In the genomic region with DNA sequence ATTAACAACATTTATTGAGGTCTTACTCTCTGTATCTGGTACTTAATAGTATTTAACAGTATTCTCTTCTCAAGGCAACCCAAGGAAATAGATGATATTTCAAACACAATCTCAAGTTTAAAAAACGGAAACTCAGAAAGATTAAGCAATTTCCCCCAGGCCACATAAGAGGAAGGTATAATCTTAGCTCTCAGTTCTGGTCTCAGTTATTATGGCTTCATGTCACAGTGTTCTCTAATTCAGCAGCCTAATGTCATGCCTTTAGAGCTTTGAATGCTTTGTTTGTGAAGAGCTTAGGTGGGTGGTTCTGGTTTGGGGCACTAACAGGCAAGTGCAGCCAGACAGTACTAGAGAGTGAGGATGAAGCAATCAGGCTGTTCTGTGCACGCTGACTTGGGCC, we compare ENCODE assay signal across 34 mouse cellular contexts. TPM values are rescaled to one million over a fixed set of nuclear protein-coding genes. Genes with fewer than 3 reads are reported as not detected.
DNase-seq lines count a peak whose midpoint lies in the region; ATAC-seq and TF ChIP-seq lines count a peak whose summit lies in the region.
"Had no signal": no experiment of that assay in that cellular context is flagged by ENCODE, and none has a peak within 500 bp of the region (broad histone marks: within the 10 kb centered on the region; RNA-seq: fewer than 3 reads in every experiment).

No protein-coding gene starts in this region.

- no peak for TF ChIP-seq CTCF in lung, postnatal 0 days (IDR thresholded peaks at IDR 0.05)
- TF ChIP-seq CTCF in bone marrow macrophage, adult 2 months (IDR thresholded peaks at IDR 0.05; ENCODE audit: low read depth, low read length): no peak

- no peak overlapping the region for H3K4me3 ChIP-seq in lung, postnatal 0 days (ENCODE audit: low read depth, low read length)
- no peak overlapping the region for H3K4me3 ChIP-seq in bone marrow macrophage, adult 2 months (ENCODE audit: insufficient read depth, low read length)
- no peak overlapping the region for H3K4me3 ChIP-seq in macrophage (ENCODE audit: inconsistent target)
- H3K4me3 ChIP-seq in forebrain, embryonic 14.5 days (ENCODE audit: low read depth, low read length): no peak overlapping the region
- H3K4me3 ChIP-seq: erythroblast, embryonic 14.5 days; forebrain, embryonic 12.5 days; gastrocnemius, adult 2 months; heart, embryonic 10.5 days; intestine, embryonic 15.5 days; limb, embryonic 15.5 days; midbrain, embryonic 12.5 days; neural tube, embryonic 12.5 days had no signal

- no peak overlapping the region for H3K27ac ChIP-seq in lung, postnatal 0 days (ENCODE audit: low read length)
- H3K27ac ChIP-seq in bone marrow macrophage, adult 2 months (ENCODE audit: insufficient read depth, low read depth, low read length): peak overlapping the region; percentile 71
- peak overlapping the region; percentile 65 for H3K27ac ChIP-seq in macrophage
- H3K27ac ChIP-seq in forebrain, embryonic 14.5 days (ENCODE audit: low read depth, low read length): no peak overlapping the region
- H3K27ac ChIP-seq: forebrain, embryonic 12.5 days; gastrocnemius, adult 2 months; heart, embryonic 10.5 days; intestine, embryonic 15.5 days; limb, embryonic 15.5 days; midbrain, embryonic 12.5 days; neural tube, embryonic 12.5 days had no signal

- WGBS in lung, postnatal 0 days: 78% methylated on average over 2 of the region's 2 CpGs
- 0% methylated on average over 2 of the region's 2 CpGs for WGBS in macrophage (ENCODE audit: missing documents)
- WGBS in forebrain, embryonic 14.5 days: 85% methylated on average over 2 of the region's 2 CpGs

- peak; percentile 20 for DNase-seq in lung, postnatal 0 days (ENCODE audit: low spot score)
- no peak for DNase-seq in lung, postnatal 25 days (ENCODE audit: low spot score)
- DNase-seq in natural killer cell, adult 2 months (ENCODE audit: low spot score in 2 of 2): no peak
- DNase-seq in adrenal gland, postnatal 14 days: no peak
- no peak for DNase-seq in forebrain, embryonic 14.5 days (ENCODE audit: low spot score)
- DNase-seq: adrenal gland, postnatal 10 days; cerebellum, adult 11 months; cerebellum, adult 9-11 months; gastrocnemius, adult 2 months; heart, postnatal 4 days; kidney, adult 8-10 months; kidney, postnatal 10 days; left cerebral cortex, postnatal 4 days; lung, embryonic 14.5 days; lung, postnatal 4 days; thymus, postnatal 14 days had no signal

- H3K36me3 ChIP-seq in lung, postnatal 0 days (ENCODE audit: insufficient read depth, low read length): no peaks in the 10 kb centered on the region
- H3K36me3 ChIP-seq in macrophage (ENCODE audit: inconsistent target): no peaks in the 10 kb centered on the region
- no peaks in the 10 kb centered on the region for H3K36me3 ChIP-seq in forebrain, embryonic 14.5 days (ENCODE audit: control insufficient read depth, insufficient read depth, low read length)
- H3K36me3 ChIP-seq: forebrain, embryonic 12.5 days; heart, embryonic 10.5 days; intestine, embryonic 15.5 days; limb, embryonic 15.5 days; midbrain, embryonic 12.5 days; neural tube, embryonic 12.5 days had no signal

- H3K9ac ChIP-seq in lung, postnatal 0 days (replicated peaks; ENCODE audit: low read depth): no peak overlapping the region
- H3K9ac ChIP-seq in forebrain, embryonic 14.5 days (ENCODE audit: low read length): no peak overlapping the region
- H3K9ac ChIP-seq: forebrain, embryonic 12.5 days; intestine, embryonic 15.5 days; limb, embryonic 15.5 days; lung, embryonic 14.5 days; midbrain, embryonic 12.5 days; neural tube, embryonic 12.5 days had no signal

- no peaks in the 10 kb centered on the region for H3K79me2 ChIP-seq in macrophage (ENCODE audit: inconsistent target)

- no peaks in the 10 kb centered on the region for H3K27me3 ChIP-seq in lung, postnatal 0 days (replicated peaks; ENCODE audit: insufficient read depth, low read length)
- no peaks in the 10 kb centered on the region for H3K27me3 ChIP-seq in forebrain, embryonic 14.5 days (replicated peaks; ENCODE audit: control insufficient read depth, insufficient read depth, low read length)
- H3K27me3 ChIP-seq: forebrain, embryonic 12.5 days; intestine, embryonic 15.5 days; limb, embryonic 15.5 days; midbrain, embryonic 12.5 days; neural tube, embryonic 12.5 days had no signal

- no peak for ATAC-seq in lung, postnatal 0 days
- ATAC-seq in forebrain, embryonic 14.5 days: no peak
- ATAC-seq: activated CD4-positive, CD25-positive, alpha-beta regulatory T cell, adult 4 months; hindbrain, embryonic 16.5 days; intestine, embryonic 15.5 days had no signal

- no peaks in the 10 kb centered on the region for H3K9me3 ChIP-seq in lung, postnatal 0 days (ENCODE audit: low read length)
- no peaks in the 10 kb centered on the region for H3K9me3 ChIP-seq in forebrain, embryonic 14.5 days (replicated peaks; ENCODE audit: control insufficient read depth, low read length)
- H3K9me3 ChIP-seq: forebrain, embryonic 12.5 days; heart, embryonic 10.5 days; intestine, embryonic 15.5 days; limb, embryonic 15.5 days; midbrain, embryonic 12.5 days; neural tube, embryonic 12.5 days had no signal

- no peak overlapping the region for H3K4me2 ChIP-seq in lung, postnatal 0 days (replicated peaks; ENCODE audit: low read depth, low read length)
- H3K4me2 ChIP-seq in forebrain, embryonic 14.5 days (ENCODE audit: low read length): no peak overlapping the region
- H3K4me2 ChIP-seq: forebrain, embryonic 12.5 days; intestine, embryonic 15.5 days; limb, embryonic 15.5 days; lung, embryonic 14.5 days; midbrain, embryonic 12.5 days; neural tube, embryonic 12.5 days had no signal

- H3K4me1 ChIP-seq in lung, postnatal 0 days (ENCODE audit: insufficient read depth, low read depth, low read length): no peaks in the 10 kb centered on the region
- H3K4me1 ChIP-seq in bone marrow macrophage, adult 2 months (ENCODE audit: control insufficient read depth, insufficient read depth, low read length): peaks cover 17% of the 10 kb centered on the region
- H3K4me1 ChIP-seq in forebrain, embryonic 14.5 days (ENCODE audit: control insufficient read depth, insufficient read depth, low read length): no peaks in the 10 kb centered on the region
- H3K4me1 ChIP-seq: forebrain, embryonic 12.5 days; heart, embryonic 10.5 days; intestine, embryonic 15.5 days; limb, embryonic 15.5 days; midbrain, embryonic 12.5 days; neural tube, embryonic 12.5 days had no signal

- no peak for TF ChIP-seq POLR2A in bone marrow macrophage, adult 2 months (IDR thresholded peaks at IDR 0.05; ENCODE audit: borderline replicate concordance, low read depth, low read length)

- TF ChIP-seq EP300 in lung, postnatal 0 days (IDR thresholded peaks at IDR 0.05): no peak

RNA-seq across cellular contexts. Expression of gene Serpinb7, which starts 9.7 kb away (rescaled TPM):
- not detected in 2 replicates for polyA plus RNA-seq in lung, postnatal 0 days (2015; fragmentation: Nextera tagmentation; extraction: Ambion mirVana)
- not detected in 2 replicates for polyA plus RNA-seq in bone marrow macrophage, adult 2 months (2012; ENCODE audit: insufficient read depth, insufficient read length, missing spikeins)
- not detected for total RNA-seq in macrophage (2018; cell fraction: chromatin; rRNA removed)
- total RNA-seq in macrophage (2018; cell fraction: cytosol; rRNA removed): not detected
- not detected for total RNA-seq in macrophage (2018; cell fraction: nucleus; rRNA removed)
- not detected in 3 replicates for polyA plus RNA-seq in macrophage (2018)
- total RNA-seq in adrenal gland, postnatal 14 days (2021): not detected in 2 replicates
- polyA plus RNA-seq in forebrain, embryonic 14.5 days (2014; fragmentation: Nextera tagmentation; extraction: Ambion mirVana): not detected in 2 replicates
- total RNA-seq: adrenal gland, postnatal 10 days; heart, postnatal 4 days; layer of hippocampus, postnatal 10 days; left cerebral cortex, adult 8-10 months; left cerebral cortex, postnatal 4 days had no signal
- polyA plus RNA-seq: activated CD4-positive, CD25-positive, alpha-beta regulatory T cell, adult 4 months; cortical plate, adult 2 months; embryonic facial prominence, embryonic 11.5 days; erythroblast, embryonic 14.5 days; forebrain, embryonic 12.5 days; gonadal fat pad, adult 2 months; heart, embryonic 10.5 days; hindbrain, embryonic 16.5 days; lung, embryonic 14.5 days; midbrain, embryonic 12.5 days; neural tube, embryonic 12.5 days had no signal

RNA-seq across cellular contexts. Expression of gene Serpinb11, which starts 28.8 kb away (rescaled TPM):
- 0.11 and 0.12 TPM in 2 replicates for polyA plus RNA-seq in lung, postnatal 0 days (2015; fragmentation: Nextera tagmentation; extraction: Ambion mirVana)
- not detected in 2 replicates for polyA plus RNA-seq in bone marrow macrophage, adult 2 months (2012; ENCODE audit: insufficient read depth, insufficient read length, missing spikeins)
- total RNA-seq in macrophage (2018; cell fraction: chromatin; rRNA removed): not detected
- not detected for total RNA-seq in macrophage (2018; cell fraction: cytosol; rRNA removed)
- total RNA-seq in macrophage (2018; cell fraction: nucleus; rRNA removed): not detected
- polyA plus RNA-seq in macrophage (2018): not detected in 3 replicates
- total RNA-seq in adrenal gland, postnatal 14 days (2021): not detected in 2 replicates
- polyA plus RNA-seq in forebrain, embryonic 14.5 days (2014; fragmentation: Nextera tagmentation; extraction: Ambion mirVana): not detected in 2 replicates
- total RNA-seq: adrenal gland, postnatal 10 days; gastrocnemius, adult 2 months; heart, postnatal 4 days; layer of hippocampus, postnatal 10 days; left cerebral cortex, adult 8-10 months; left cerebral cortex, postnatal 4 days had no signal
- polyA plus RNA-seq: activated CD4-positive, CD25-positive, alpha-beta regulatory T cell, adult 4 months; C2C12; embryonic facial prominence, embryonic 11.5 days; erythroblast, embryonic 14.5 days; forebrain, embryonic 12.5 days; gonadal fat pad, adult 2 months; heart, embryonic 10.5 days; intestine, embryonic 15.5 days; lung, embryonic 14.5 days; midbrain, embryonic 12.5 days; neural tube, embryonic 12.5 days; testis, adult 2 months had no signal

Comparison
In these comparisons a context has a peak if more than half of its experiments do, and no peak if none do; other contexts are left out.
1. H3K27ac ChIP-seq: peak in bone marrow macrophage, adult 2 months (single experiment) and macrophage (single experiment); none in lung, postnatal 0 days (single experiment) and forebrain, embryonic 14.5 days (single experiment).